Mouse (Mus musculus) thymus, postnatal 10 days (tissue): ENCODE data around the gene Mroh2a.
A peak's percentile ranks its signal among the peaks of the same experiment; 100 is the strongest.

Source experiments
- DNase-seq, 2 experiments: peaks; one replicate each; pipeline ENCODE4 v3.0.0; 2021; ENCODE audit warnings: low spot score in 2 of 2

Mroh2a gene

DNA sequence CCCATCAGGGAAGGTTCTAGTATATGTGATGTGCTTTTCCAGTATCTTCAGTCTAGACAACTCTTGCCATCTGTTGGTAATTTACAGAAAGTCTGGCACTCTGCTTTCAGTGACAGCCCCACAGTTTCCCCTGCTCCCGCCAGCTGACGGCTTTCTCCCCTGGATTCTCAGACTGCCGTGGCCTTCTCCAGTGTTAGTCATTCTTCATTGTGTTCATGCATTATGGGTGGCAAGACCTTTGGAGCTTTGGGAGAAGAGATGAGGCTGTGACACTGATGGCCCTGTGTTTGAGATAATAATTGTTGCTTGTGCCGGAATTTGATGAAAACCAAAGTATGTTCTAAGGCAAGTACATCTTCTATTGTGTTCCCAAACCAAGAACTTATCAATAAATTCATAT is 8.2 kb upstream of the Mroh2a start:
- no peak for DNase-seq

DNA sequence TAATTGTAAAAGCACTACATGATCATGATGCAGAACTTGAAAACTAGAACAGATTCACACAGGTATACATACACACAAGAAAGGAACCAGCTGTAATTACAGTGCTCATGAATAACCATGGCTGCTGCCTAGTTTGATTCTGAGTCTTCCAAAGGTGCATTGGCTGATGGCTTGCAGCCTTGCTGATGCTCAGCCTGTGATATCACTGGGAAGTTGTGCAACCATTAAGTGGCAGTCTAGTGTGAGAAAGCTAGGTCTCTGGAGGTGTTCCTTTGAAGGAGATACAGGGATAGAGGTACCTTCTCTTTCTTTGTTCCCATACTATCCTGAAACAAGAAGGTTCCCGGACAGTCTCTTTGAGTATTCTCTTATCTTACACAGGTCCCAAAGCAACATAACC is 7.7 kb upstream of the Mroh2a start:
- DNase-seq = peak in 1 of 2 experiments; percentile 20

DNA sequence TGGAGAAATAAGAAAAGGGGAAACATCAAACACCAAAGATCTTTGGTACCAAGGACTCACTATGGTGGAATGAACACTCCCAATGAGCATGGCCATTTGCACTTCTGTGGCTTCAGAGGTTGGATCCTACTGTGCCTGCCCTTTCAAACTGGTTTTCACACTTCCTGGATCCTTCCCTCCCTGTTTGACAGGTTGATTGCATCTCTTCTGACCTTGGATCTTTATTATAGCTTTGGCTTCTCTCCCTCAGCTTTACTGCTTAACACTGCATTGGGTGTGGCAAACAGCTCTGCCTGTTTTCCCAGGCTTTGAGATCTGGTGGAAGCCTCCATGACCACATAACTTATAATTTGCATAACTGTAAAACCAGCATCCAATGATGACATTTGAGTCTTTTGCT is 6.5 kb upstream of the Mroh2a start:
- peak in 1 of 2 experiments; percentile 11 for DNase-seq

DNA sequence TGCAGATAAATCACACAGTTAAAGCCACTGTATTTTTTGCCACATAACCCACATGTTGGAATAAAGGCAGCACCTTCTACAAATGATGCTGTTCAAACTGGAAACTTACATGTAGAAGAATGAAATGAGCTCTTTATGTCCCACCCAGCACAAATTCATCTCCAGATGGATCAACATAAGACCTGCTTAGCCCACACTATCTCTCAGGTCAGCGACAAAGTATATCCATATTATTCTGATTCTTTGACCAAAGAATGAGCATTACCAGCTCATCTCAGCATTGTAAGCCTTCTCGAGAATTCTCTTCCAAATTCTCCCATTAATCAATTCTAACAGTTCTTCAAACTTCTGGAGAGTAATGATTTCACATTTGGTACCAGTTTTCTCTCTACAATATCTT is 4.6 kb upstream of the Mroh2a start:
- DNase-seq = no peak

DNA sequence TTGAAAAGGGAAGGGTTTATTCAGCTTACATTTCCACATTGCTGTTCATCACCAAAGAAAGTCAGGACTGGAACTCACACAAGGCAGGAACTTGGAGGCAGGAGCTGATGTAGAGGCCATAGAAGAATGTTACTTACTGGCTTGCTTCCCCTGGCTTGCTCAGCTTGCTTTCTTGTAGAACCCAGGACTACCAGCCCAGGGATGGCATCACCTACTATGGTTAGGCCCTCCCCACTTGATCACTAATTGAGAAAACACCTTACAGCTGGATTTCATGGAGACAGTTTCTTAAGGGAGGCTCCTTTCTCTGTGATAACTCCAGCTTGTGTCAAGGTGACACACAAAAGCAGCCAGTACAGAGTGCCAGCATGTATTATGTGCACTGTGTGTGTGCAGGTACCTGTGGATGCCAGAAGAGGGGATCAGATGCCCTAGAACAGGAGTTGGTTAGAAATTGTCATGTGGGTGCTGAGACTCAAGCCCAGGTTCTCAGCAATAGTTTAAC is 3.7 kb upstream of the Mroh2a start:
- peak in 1 of 2 experiments; percentile 7 for DNase-seq

DNA sequence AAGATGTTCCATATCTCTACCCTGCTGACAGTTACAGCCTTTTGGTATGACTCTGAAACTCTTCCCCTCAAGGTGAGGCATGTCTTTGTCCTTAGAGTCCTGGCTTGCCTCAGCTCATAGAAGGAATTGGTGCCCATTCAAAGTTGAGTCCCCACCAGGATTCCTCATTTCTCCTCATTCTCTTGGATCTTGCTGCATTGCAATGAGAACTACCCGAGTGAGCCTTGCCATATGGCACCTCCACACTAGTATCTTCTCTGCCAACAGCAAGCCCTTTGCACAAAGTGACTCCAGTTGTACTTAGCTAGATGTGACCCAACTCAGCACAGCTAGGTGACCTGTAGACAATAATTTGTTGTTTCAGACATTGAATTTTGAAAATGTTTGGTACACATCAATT is 3.2 kb upstream of the Mroh2a start:
- DNase-seq = peak in 1 of 2 experiments; percentile 10

DNA sequence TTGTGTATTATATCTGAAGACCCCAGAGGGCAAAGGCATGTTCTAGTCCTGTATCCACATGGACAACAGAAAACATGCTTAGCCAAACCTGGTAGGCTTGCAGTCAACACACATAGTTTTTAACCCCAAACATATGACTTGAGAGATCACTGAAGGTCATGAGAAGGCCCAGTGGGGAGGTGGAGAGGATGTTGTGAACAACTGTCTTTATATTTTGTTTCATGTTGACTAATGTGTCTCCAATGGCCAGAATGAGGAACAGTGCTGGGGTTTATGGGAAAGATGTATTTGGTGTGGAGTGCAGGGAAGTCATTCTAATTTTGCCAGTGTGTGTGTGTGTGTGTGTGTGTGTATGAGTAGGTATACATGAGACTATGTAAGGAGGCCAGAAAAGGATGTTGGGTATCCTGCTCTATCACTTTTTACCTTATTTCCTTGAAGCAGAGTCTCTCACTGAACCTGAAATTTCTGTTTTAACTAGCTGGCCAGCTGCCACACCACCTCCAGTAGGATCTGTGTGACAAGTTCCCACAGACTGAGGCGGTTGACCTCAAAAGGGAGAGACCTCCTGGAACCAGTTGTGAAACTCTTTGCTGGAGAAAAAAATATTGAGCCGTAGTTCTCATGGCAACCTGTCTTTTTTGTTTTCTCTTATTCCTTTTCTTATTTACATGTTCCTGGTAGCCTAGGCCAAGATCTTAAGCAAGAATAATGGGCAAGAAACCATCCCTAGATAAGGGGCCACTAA is 2.6 kb upstream of the Mroh2a start:
- DNase-seq = peak; percentile 3 to 14

DNA sequence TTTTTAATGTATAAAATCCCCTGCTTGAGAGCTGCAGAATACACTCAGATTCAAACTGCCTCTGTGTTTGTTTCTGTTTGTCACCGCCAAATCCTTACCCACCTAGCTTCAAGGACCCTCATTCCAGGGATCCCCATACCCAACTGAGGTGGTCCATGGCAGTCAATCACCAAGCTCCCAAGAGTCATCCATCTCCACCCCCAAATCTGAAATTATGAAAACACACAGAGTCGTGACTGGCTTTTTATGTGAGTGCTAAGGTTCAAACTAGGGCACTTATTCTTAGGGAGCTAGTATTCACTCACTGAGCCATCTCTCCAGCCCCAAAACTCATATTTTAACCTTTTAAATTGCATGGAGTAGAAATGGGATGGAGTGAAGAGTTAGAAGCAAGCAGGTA is 1.5 kb upstream of the Mroh2a start:
- peak in 1 of 2 experiments; percentile 3 for DNase-seq

DNA sequence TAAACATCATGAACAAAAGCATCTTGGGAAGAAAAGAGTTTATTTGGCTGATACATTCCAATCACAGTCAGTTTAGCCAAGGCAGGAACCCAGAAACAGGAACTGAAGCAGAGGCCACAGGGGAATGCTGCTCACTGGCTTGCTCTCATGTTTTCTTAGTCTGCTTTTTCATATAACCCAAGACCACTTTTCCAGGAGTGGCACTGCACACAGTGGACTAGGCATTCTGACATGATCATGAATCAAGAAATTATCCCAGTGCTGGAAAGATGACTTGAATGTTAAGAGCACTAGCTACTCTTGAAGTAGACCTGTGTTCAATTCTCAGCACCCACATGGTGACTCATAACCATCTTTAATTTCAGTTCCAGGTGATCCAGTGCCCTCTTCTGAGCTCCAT is 1.0 kb upstream of the Mroh2a start:
- no peak for DNase-seq

DNA sequence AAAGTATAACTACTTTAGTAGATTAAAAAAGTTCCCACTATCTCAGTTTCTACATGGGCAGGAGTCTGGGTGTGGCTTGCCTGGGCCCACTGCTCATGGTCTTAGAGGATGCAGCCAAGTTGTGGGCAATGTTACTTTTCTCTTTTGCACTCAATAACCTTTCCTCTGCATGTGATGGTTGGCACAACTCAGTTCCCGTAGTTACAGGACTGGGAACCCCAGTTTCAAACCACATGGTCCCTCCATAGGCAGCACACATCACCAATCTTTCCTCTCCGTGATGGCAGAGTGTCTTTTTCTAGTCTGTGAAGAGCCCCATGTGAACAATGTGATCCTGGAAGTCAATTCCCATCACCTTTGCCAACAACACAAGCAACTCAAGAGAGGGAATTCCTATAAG is 696 bp downstream of the Mroh2a start:
- DNase-seq = peak in 1 of 2 experiments; percentile 8

DNA sequence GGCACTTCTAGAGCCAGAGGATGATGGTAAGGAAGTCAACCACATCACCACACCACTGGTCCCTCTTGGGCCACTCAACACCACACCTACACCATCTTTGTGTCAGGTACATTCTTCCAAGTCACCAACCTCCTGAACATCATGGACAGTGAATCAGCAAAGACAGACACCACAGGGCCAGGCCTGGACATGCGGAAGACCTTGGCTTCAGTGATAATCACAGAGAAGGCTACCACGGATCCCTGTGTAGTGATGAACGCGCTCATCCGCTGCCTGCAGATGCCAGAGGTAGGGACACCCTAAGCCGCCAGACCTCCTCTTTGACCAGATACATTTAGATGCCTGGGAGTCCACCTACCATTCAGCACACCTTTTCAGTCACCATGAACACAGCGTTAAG is 1.3 kb downstream of the Mroh2a start:
- peak in 1 of 2 experiments; percentile 3 for DNase-seq

DNA sequence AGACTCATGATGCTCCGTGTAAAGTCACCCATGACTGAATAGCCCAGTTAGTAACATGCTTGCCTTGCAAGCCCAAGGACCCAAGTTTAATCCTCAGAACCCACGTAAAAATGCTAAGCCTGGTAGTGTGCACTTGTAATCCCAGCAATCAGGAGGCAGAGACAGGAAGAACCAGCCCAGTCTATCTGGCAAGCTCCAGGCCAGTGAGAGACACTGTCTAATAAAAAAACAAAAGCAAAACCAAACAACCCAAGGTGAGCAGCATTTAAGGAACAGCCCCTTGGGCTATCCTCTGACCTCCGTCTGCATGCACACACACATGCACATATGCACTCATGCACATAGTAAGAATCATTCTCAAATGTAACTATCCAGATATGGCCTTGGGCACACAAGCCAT is 2.8 kb downstream of the Mroh2a start:
- DNase-seq = no peak

DNA sequence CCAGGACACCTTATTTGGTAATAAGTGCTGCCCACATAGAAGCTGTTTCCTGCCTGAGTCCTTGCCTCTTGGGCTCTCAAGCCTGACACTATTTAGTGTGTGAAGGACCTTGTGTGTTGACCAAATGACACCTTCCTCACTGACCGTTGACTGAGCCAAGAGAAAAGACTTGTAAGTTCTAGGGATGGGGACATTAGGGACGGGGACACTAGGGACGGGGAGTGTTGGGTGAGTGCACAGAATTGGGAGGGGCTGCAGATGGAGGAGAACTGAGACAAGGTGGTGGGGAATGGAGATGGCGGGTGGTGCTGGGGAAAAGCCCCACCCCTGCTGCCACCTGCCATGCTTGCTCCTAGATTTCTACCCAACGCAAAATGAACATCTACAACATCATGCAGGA is 3.2 kb downstream of the Mroh2a start:
- no peak for DNase-seq

DNA sequence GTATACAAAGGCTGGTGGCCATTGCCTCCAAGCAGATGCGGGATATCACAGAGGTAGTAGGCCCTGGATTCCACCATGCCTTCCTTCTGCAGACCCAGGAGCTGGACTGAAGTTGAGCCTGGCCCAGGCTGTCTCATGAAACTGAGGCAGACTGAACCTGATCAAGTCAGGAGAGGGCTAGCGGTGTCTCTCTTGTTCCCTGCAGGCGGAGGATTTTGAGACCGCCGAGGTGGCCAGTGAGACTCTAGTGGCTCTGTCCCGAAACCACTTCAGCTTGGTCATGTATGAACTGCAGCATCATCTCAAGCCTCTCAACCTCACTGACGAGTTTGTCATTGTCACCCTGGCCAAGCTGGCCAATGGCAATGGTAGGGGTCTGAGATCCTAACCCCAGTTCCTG is 3.6 kb downstream of the Mroh2a start:
- no peak for DNase-seq

DNA sequence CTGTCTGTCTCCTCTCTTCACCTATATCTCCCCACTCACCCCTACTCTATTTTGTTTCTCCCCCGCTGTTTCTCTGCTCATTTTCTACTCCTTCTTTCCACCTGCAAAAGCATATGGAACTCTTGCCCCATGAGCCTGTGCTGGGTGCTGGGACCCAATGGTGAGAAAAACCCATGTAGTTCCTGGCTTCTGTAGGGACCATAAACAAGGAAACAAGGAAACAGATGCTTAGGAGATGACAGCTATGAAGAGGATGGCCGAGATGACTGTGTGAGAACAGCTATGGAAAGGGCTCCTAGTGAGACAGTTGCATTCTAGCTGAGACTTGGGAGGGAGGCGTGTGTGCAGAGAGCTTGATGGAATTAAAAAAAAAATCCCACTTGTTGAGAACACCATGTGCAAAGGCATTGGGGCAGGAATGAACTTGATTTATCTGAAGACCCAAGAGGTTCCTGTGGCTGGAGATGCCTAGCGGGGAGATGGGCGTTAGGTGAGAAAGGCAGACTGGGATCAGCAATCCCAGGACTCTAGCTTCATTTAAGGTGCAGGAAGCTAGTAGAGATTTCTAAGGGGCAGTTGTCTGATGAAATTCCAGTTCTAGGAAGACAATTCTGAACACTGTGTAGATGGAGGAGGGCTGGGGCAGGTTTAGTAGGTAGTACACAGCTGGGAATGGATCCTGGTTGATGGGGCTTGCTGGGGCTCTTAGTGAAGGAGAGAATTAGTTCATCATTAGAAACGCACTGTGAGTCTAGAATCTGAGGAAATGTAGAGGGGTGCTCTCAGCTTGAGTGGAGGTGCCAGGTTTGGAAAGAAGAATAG is 4.4 kb downstream of the Mroh2a start:
- DNase-seq = no peak

DNA sequence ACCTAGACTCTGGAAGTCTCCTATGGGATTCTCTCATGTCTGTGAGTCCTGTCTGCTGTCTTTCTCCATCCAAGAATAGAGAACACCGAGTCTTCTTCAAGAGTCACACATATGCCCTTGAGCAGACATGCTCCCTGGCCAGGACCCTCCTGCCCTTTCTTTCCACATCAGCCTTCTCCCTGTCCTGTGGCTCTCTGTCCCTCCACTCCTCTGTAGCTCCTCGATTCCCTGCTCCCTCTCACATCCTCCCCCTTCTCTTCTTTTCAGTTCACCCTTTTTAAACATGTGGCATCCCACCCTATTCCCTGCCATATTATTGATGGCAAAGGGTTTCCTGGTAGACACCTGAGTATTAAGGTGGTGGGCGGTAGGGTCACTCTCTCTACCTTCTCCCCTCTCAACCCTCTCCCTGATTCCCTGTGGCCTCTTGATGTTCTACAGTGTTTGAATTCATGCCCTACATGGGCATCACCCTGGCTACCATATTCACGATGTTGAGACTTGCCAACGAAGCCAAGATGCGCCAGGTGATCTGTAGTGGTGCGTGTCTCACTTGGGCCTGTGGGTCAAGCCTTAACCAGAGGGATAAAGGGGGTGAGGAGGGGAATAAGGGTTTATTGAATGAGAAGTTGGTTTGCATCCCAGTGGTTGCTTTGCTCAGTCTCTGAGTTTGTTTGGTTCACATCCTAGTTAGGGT is 5.2 kb downstream of the Mroh2a start:
- DNase-seq = no peak

DNA sequence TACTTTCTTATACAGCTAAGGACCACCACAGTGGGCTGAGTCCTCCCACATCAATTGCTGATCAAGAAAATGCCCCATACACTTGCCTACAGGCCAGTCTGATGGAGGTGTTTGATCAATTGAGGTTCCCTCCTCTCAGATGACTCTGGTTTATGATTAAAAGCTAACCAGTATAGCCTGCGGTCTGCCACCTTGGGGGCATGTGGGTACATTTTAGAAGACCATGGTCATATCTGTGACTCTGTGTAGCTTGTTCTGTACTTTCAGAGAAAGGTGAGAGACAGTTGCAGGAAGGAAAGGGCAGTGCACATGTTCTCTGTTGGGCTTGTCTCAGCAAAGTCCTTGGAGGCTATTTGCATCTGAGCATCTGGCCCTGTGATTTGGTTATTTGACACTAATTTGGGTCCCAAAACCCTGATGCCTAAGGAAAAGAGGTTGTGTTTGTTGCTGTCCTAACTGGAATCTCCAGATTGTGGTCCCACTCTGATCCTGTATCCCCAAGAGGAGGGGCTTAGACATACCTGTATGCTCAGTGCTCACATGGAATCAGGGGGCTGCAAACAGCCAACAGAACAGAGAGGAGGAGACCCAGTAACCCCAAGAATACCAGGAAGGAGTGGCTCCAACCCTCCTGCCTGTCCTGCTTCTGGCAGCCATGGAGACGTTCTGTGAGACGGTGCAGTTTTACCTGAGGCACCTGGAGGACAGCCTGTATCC is 6.0 kb downstream of the Mroh2a start:
- DNase-seq = no peak

DNA sequence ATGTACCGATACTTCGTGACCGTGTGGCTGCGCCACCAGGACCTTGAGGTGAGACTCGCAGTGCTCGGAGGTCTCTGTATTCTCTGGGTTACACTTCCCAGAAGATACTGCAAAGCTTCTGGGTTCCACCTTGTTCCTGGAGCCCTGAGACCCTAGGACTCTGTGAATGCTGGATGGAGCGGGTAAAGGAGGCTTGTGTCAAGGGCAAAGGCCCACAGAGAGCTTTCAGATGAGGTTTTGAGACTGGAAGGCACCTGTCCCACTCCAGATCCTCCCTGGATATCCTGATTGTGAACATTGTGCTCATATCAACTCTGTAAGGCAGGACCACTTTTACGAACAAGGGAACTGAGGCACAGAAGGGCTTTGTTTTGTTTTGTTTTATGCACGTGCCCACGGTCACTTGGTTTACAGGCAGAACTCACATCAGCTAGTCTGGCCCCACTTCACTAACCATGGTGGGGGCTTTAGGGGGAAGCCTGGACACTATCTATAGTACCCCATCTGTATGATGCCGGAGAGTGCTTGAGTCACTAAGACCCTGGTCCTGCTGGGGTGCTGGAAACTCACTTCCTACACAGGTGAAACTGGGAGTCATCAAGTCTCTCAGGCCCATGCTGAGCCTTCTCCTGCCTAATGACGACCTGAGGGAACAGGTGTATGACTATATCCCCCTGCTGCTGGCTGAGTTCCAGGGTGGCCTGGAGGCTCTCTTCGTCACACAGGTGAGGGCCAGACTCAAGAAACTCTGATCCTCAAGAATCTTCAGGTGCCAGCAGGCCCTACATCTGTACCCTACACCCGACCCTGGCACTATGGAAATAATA is 6.8 kb downstream of the Mroh2a start:
- DNase-seq = no peak

DNA sequence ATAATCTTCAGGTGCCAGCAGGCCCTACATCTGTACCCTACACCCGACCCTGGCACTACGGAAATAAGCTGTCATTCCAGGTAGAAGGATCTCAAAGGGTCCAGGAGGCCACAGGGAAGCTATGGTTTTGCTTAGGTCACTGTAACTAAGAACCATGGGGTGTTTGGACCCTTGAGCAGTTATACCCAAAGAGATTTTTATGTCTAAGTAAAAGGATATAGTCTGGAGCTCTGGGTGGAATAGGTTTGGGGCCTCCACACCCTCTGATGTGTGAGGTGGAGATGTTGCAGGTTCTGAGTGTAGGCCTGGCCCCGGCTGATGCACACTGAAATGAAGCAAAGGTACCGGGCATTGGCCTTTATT is 7.4 kb downstream of the Mroh2a start:
- DNase-seq = no peak

DNA sequence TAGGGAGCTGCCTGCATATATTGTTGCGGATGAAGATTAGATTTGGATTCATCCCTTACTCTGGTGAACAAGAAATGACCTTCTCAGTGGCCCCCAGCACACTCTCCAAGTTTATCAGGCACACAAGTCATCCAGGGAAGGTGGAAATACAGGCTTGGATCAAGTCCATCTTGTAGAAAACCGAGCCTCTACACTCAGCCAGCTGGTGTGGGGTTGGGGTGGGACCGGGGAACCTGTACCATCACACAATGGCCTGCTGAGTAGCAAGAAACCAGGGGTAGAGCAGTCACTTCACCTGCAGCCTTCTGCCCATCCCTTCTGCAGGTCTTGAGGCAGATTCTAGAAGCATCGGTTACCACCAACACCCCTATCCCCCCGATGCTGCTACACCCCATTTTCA is 7.9 kb downstream of the Mroh2a start:
- no peak for DNase-seq
